Mouse (Mus musculus): Measurements from ENCODE around the gene Kcnt2.

Gene Kcnt2

DNA sequence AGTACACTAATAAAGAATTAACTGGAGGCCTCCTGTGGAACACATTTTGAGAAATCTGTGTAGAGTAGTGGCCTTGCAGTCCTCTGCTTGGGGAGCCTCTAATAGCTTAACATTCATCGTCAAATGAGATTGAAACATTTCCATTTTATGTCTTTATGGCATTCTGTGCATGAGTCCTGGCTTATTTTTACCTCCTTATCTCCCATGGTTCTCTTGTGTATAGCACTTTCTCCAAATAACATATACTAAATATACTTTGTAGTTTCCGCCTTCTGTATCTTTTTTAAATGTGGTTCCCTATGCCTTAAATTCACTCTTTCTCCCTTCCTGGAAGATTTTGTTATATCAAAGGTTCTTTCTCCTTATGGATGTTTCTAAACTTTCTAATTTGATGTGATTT lies 246.3 kb downstream of the Kcnt2 start:
- no peak for DNase-seq (ENCODE audit: low spot score)

GRCm38 (mm10) chr1:140513451-140513850 lies 267.5 kb downstream of the Kcnt2 start:
- DNase-seq (ENCODE audit: low spot score): no peak

- DNase-seq (ENCODE audit: low spot score): peak; percentile 33
Measured at GRCm38 (mm10) chr1:140531285-140531908, 285.4 kb downstream of the Kcnt2 start.

DNA sequence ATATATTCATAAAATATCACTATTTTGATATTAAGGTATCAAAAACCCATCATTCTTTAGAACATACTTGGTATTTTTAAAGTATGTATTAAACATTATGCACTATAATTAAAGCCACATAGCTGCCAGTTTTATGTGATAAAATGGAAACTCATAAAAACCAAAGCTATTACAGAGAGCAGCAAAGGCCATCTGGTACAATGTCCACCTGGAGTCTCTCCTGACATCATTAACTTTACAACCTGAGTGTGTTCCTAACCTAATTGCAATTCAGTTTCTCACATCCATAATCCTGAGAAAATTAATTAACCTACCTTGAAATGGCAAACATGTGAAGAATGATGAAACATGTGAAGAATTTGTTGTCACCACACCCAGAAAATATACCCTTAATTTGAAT lies 288.9 kb downstream of the Kcnt2 start:
- DNase-seq (ENCODE audit: low spot score): no peak

DNA sequence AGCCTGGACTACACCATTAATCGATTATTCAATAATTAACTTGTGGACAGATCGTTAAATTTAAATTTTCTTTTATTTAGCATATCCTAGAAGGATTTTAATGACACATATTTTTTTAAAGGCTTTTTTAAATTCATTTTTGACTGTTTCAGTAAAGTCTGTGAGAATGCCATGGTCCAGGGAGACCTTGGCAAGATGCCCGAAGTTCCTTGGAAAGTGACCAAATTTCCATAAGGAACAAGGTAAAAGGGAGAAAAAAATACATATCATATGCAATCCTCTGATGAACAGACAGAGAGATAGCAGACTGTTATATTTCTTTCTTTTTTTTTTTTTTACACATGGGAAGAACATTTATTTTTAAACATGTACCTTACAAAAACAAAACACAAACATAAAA lies 296.1 kb downstream of the Kcnt2 start:
- no peak for DNase-seq (ENCODE audit: low spot score)

- no peak for DNase-seq (ENCODE audit: low spot score)
Measured at GRCm38 (mm10) chr1:140548711-140549110, 302.8 kb downstream of the Kcnt2 start.

DNA sequence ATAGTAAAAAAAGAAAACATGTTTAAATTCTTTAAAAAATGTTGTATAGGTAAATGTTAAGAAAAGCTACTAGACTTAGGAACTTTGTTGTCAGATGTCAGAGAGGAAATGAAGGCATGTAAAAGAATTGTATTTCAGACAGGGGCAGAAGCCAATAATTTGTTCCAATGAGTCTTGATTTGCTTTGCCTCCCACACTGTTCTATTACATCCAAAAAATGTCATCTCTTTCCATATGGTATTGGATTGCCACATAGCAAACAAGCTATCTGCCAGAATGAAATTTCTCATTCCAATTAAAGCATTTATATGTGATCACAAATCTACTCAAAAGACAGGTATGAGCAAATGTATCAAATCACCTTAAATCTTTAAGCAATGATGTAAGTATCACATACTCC lies 314.8 kb downstream of the Kcnt2 start:
- peak; percentile 32 for DNase-seq (ENCODE audit: low spot score)

- DNase-seq (ENCODE audit: low spot score): no peak
Measured at GRCm38 (mm10) chr1:140572141-140572540, 326.2 kb downstream of the Kcnt2 start.

- DNase-seq (ENCODE audit: low spot score): no peak
Measured at GRCm38 (mm10) chr1:140578607-140579006, 332.6 kb downstream of the Kcnt2 start.

DNA sequence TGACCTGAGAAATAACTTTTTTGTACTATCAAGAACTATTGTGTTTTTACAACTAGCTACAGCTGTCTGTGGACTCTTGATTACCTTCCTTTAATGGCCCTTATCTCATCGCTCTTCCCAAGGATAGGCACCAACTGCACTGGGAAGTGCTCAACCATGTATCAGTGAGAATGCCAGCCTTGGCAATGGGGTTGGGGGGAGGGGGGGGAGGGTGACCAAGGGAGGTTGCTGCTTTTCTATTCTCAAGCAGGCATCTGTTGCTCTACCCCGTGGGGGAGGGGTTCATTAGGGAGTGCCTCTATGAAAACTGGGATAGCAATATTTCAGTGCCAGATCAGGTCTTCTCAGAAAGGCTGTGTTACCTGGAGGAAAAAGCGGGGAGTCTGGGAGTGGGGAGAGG lies 342.3 kb downstream of the Kcnt2 start:
- no peak for DNase-seq (ENCODE audit: low spot score)

- DNase-seq (ENCODE audit: low spot score): no peak
Measured at GRCm38 (mm10) chr1:140608765-140609297, 362.9 kb downstream of the Kcnt2 start.

DNA sequence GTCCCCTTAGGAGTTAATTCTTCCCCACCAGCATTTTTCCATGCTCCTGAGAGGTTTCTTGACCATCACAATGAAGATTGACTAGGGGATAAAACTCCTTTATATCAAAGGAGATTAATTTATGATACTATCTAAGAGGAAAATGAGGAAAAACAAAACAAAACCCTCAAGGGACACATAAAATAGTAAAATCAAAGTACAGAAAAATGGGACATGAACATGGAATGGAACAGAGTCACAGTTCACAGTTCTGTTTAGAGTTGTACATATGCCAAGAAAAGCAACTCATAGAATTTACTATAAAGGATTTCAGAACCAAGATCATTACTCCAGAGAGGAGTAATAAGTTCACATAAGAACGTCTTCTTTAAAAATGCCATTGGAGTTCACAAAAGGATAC lies 367.1 kb downstream of the Kcnt2 start:
- no peak for DNase-seq (ENCODE audit: low spot score)

DNA sequence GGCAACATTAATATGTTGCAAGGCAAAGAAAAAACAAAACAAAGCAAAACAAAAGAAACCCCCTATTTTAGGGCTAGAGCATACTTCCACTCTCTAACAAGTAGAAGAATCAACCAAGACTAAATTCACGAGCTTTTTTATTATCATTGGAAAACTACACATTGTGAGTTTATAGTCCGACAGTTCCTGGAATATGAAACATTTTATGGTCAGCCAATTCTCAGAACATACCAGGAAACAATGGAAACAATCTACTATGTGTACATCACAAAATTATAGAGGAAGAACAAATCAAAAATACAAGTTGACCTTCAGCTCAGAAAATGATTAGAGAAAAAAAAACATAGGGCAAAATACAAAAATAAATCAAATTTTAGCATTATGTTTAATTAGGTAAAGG lies 368.9 kb downstream of the Kcnt2 start:
- no peak for DNase-seq (ENCODE audit: low spot score)

DNA sequence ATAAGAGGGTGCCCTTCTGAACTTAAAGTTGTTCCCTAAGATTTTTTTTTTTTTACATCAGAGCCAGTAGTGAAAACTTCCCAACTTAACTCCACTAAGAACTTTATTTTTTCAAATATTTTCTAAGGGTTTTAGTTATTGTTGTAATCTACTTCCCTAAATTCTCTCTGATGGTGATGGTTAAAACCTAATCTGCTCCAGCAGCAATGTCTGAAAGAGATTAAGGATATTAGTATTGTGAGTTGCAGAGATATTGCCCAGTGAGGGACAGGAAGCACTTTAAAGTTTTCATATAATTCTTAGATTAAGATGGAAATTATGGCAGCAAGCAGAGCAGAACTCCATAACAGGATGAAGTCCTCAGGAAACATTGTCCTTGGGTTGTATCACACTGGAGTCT lies 372.2 kb downstream of the Kcnt2 start:
- no peak for DNase-seq (ENCODE audit: low spot score)

DNA sequence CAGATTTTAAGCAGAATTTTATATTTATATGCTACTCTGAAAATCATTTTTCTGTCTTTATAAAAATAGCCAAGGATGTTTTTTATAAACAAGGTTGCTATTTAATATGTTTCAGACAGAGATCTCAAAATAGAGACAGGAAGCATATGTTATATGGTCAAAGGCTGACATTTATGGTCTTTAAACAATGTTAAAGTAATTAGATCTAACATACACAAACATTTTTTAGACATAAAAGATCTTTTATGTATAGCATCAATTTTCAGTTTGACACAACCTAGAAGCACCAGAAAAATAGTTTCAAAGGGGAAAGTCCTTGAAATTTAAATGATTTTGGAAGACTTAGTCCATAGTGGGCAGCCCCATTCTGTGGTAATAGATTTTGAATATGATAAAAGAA lies 379.0 kb downstream of the Kcnt2 start:
- no peak for DNase-seq (ENCODE audit: low spot score)

DNA sequence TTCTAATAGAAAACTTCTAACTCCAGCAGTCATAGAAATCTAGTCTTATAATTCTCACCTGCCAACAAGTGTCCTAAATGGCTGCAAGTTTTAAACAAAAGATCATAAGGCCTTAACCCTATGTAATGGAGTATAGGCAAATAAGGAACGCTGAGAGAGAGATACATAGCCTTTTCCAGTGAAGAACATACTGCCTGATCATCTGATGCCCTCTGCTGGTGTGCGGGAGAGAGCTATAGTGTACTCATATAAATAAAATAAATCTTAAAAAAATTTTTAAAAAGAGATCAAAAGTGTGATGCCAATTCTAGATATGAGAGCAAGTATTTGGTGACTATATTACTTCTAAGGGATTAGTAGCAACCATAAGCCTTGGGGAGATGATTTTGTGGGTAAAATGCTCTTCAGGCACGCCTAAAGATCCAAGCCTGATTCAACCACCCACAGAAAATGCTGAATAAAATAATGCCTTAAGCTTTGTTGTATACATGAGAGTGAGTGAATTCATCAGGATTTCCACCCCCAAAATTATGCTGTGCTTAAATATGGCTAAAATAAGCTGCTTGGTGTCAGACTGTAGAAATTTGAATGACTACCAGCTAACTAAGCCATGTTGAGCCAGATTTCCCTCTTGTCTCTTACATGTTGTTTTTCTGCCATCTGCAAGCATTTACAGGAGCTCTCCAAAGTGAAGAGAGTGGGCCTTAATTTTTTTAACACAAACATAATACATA lies 413.8 kb downstream of the Kcnt2 start:
- peak; percentile 5 for DNase-seq (ENCODE audit: low spot score)

GRCm38 (mm10) chr1:140660751-140661403 lies 414.9 kb downstream of the Kcnt2 start:
- peak; percentile 15 for DNase-seq (ENCODE audit: low spot score)

DNA sequence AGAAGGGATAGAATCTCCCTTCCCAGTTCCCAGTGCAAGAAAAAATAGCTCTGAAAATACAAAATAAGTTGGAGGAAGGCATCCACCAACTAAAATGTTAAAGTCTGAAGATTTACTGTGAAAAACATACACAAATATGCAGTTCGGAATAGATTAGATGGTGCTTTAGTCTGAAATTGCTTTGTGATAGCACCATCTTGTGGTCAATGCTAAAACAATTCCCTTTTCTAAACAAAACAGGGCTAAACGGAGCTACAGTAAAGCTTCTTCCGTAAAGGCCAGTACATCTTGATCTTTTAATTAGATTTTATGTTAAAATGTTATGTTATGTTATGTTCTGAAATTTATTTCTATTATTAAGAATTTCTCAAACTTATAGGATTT lies 415.4 kb downstream of the Kcnt2 start:
- DNase-seq (ENCODE audit: low spot score): peak; percentile 63

All from layer of hippocampus, adult 9-10 months (tissue).